Comparison of ENCODE assay signal across 17 mouse cellular contexts in genomic region chr11:84010411-84010810, GRCm38 (mm10).
"Had no signal": no experiment of that assay in that cellular context is flagged by ENCODE, and none has a peak within 500 bp of the region (broad histone marks: within the 10 kb centered on the region; RNA-seq: fewer than 3 reads in every experiment).

No protein-coding gene starts in this region.

- H3K9me3 ChIP-seq: limb, embryonic 12.5 days; liver, embryonic 13.5 days; lung, embryonic 15.5 days; megakaryocyte, embryonic 14.5 days; midbrain, embryonic 13.5 days; stomach, embryonic 15.5 days had no signal

- H3K27me3 ChIP-seq: liver, embryonic 13.5 days; lung, embryonic 15.5 days; megakaryocyte, embryonic 14.5 days; midbrain, embryonic 13.5 days; stomach, embryonic 15.5 days had no signal

- ATAC-seq: liver, postnatal 0 days had no signal

- DNase-seq: kidney, adult 18-20 months; kidney, postnatal 10 days; kidney, postnatal 4 days; liver; liver, embryonic 13.5 days; liver, postnatal 0 days; lung, postnatal 14 days; right cerebral cortex, postnatal 14 days; thymus, adult 2 months; thymus, postnatal 25 days had no signal

- H3K4me1 ChIP-seq: liver, embryonic 13.5 days; lung, embryonic 15.5 days; stomach, embryonic 15.5 days had no signal

- H3K4me3 ChIP-seq: left cerebral cortex, adult 2 months; limb, embryonic 12.5 days; liver, embryonic 13.5 days; lung, embryonic 15.5 days; megakaryocyte, embryonic 14.5 days; stomach, embryonic 15.5 days had no signal

- H3K9ac ChIP-seq: limb, embryonic 12.5 days; liver, embryonic 13.5 days; liver, postnatal 0 days; lung, embryonic 15.5 days; stomach, embryonic 15.5 days had no signal

- H3K4me2 ChIP-seq: limb, embryonic 12.5 days; liver, embryonic 13.5 days; lung, embryonic 15.5 days; stomach, embryonic 15.5 days had no signal

- H3K27ac ChIP-seq: left cerebral cortex, adult 2 months; limb, embryonic 12.5 days; liver, embryonic 13.5 days; lung, embryonic 15.5 days; macrophage; stomach, embryonic 15.5 days had no signal
